Mouse (Mus musculus): ENCODE results near the gene Pld1.

Pld1 gene

DNA sequence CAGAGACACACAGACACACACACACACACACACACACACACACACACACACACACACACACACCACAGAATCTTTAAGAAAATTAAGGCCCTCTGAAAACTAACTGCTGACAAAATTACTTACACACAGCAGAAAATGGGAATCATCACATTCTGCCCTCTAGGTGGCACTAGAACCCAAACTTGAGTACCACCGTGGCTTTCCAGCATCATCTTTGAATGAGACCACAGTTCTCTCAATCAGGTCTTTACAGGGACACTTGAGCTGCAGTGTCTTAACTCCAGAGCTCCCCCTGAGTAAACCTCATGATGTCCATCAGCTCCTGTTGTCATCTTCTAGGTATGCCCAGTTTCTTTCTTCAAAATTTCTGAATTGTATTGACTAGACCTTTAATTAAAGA is 227.1 kb downstream of the Pld1 start:
- DNase-seq = peak; percentile 82

DNA sequence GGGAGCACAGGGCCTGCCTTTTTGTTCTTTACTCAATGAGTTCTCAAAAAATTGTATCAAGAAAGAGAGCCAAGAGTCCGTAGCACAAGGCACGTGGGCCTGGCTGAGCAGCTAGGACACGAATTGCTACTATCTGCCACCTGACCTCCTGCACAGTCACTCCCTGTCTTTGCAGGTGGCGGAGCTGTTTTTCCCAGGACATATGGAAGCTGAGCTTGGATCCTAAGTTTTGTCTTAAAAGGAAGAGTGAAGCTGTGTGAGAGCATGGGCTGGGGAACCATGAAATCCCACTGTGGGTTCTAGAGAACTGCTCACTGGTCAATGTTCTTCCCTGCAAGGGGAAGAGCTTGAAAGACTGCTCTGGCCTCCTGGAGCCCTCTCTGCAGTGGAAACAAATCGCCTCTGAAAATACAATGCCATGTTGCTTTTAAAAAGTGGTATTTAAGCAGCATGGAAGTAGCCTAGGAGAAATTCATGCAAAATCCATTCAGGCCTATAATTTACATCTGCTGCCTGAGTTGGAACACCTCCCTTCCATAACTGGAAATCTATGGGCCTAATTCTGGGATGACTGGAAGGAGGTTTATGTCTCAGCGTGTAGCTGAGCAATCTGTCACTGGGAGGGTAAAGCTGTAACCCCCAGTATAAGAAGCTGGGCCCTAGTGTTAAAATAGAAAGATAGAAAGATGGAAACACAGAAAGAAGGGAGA is 229.5 kb downstream of the Pld1 start:
- DNase-seq = peak; percentile 71

DNA sequence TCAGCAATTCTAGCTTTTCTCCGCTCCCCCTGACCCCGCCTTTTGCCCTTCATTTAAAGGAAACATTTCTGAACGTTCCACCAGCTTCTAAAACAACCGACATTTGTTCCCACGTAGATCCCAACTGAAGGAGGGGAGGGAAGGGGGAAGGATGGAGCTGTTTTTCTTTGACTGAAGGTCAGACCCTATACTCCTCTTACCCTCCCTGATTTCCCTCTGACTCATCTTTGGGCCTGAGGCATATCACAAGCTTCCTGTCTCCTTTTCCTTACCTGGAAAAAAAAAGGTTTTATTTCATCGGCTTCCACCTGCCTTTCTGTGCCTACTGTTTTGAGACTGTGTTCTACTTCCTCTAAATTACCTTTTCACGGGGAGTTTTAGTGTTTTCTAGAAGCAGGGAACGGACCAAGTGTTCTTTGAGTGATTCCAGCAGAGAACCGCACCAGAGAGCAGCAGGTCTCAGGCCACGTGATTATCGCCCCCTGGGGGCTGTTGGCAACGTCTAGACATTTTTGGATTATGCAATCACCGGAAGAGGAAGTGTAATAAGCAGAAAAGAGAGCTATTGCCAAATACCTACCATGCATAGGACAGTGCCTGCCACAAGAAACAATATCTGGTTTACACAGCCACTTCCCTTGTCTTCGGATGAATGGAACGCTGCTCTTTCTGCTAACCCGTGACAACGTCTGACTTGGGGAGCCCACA is 232.6 kb downstream of the Pld1 start:
- peak; percentile 97 for DNase-seq

DNA sequence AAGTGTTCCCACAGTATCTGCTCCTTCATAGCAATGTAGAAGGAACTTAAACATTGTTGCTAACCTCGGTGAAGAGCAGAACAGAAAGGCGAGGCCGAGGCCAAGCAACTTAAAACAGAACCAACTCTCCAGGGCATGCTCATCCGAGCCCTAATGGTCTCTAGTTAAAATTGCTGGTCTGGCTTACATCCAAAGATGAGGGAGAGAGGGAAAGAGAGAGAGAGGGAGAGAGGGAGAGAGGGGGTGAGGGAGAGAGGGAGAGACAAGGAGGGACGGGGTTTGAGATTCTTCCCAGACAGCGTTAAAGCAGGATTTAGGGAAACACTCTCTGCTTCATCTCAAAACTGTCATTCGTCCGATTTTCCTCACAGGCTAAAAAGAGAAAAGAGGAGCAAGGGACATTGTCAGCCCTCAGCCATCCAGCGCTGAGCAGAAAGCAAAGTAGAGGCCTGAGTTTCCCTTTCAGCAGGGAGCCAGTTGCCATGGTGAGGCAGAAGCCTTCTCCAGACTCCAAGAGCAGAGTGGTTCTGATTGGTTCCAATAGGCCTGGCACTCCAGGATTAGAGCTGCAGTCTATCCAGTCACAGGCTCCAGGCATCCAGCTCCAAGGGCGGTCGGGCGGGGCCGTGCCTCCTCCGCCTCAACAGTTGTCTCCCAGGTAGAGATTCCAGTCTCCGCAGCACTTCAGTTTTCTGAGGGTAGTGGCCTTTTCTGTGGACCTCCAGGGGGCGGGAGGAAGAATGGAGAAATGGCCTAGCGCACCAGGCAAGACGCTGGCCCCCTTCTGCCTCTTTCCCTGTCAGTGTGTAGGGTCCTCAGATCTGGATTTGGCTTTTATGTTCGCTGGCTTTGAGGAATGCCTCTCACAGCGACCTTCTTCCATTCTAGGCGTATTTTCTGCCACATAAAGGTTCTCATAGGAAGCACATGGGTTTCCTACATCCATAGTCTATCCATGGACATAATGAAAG is 237.8 kb downstream of the Pld1 start:
- DNase-seq = peak; percentile 90

DNA sequence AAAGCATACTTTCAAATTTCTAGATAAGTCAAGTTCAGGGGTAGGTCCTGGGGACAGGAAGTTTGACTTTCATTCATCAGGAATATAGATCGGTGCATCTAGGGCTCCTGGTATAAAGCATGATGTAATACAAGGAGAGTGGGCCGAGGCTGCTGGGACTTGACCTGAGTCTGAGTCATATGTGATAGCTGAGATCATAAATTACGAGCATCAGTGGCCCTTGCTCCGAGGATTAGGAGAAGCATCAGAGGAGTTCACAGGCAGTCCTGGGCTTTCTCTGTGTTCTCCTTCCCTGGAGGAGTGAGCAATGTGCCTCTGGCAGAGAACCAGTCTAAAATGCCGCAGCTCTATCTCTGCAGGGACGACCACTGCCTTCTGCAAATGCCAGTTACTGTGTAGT is 239.8 kb downstream of the Pld1 start:
- peak; percentile 84 for DNase-seq

Data from heart, adult 11 months (tissue).